Mouse (Mus musculus) heart, embryonic 16.5 days (tissue): ENCODE data around the gene Aldh3a1. TPM values are rescaled to one million over a fixed set of nuclear protein-coding genes. Genes with fewer than 3 reads are reported as not detected.
"Not testable (repeated sequence)": the region's sequence is repeated elsewhere in the genome, so short reads cannot be mapped to it uniquely, and the experiment has no call there.

Experiments used
- ATAC-seq: fragments of 200-750 bp; cut with Nextera tagmentation; replicated peaks from 2 replicates; pipeline ENCODE4 v1.8.0; 2017; ENCODE audit warnings: moderate number of reproducible peaks; ENCODE audit not compliant: insufficient read depth, low FRiP score; ENCODE audit errors: extremely low read depth
- H3K27ac ChIP-seq: fragments of 300-500 bp; sonication (generic); 2 replicates; pipeline ENCODE4 v1.5.1; 2014; ENCODE audit warnings: mild to moderate bottlenecking, low read length, control low read depth, moderate library complexity
- H3K27me3 ChIP-seq: fragments of 300-500 bp; sonication (generic); 2 replicates; pipeline ENCODE4 v1.6.1; 2014; ENCODE audit warnings: low read length, mixed read lengths; ENCODE audit not compliant: control insufficient read depth, insufficient read depth
- H3K36me3 ChIP-seq: fragments of 300-500 bp; sonication (generic); 2 replicates; pipeline ENCODE4 v1.6.1; 2014; ENCODE audit not compliant: control insufficient read depth, insufficient read depth
- H3K4me1 ChIP-seq: fragments of 300-500 bp; sonication (generic); 2 replicates; pipeline ENCODE4 v1.6.1; 2014; ENCODE audit warnings: low read length, mixed read lengths; ENCODE audit not compliant: control insufficient read depth, insufficient read depth
- H3K4me2 ChIP-seq: fragments of 300-500 bp; sonication (generic); 2 replicates; pipeline ENCODE4 v1.6.1; 2014; ENCODE audit warnings: low read depth, mild to moderate bottlenecking, control low read depth, low read length
- H3K4me3 ChIP-seq: fragments of 300-500 bp; sonication (generic); 2 replicates; pipeline ENCODE4 v1.5.1; 2014; ENCODE audit warnings: mild to moderate bottlenecking, control low read depth, low read length
- H3K9ac ChIP-seq: fragments of 300-500 bp; sonication (generic); 2 replicates; pipeline ENCODE4 v1.6.1; 2014; ENCODE audit warnings: low read length, control low read depth
- H3K9me3 ChIP-seq: fragments of 300-500 bp; sonication (generic); replicated peaks from 2 replicates; pipeline ENCODE4 v1.6.1; 2016; ENCODE audit warnings: low read length; ENCODE audit not compliant: control insufficient read depth
- WGBS: fragments of 180-500 bp; shearing (Covaris S2); extraction: QIAGEN DNeasy Blood & Tissue Kit; methylation state at CpG from one replicate; pipeline ENCODE4 v1.1.7; 2014; 5-methylcytosine and 5-hydroxymethylcytosine counted together
- polyA plus RNA-seq: library from polyadenylated mRNA; unstranded; fragments of >200 nt; fragmentation: Nextera tagmentation; extraction: Ambion mirVana; gene quantifications from 2 replicates; pipeline ENCODE4 v1.2.1, GENCODE M21; 2015

Aldh3a1 gene
- polyA plus RNA-seq, 1 experiment from 2014 or later = 0.39 TPM

GRCm38 (mm10) chr11:61170184-61170583 is 37.2 kb upstream of the Aldh3a1 start:
- H3K4me2 ChIP-seq = no peak overlapping the region
- WGBS = 72% methylated on average over 5 of the region's 5 CpGs
- no peak overlapping the region for H3K9ac ChIP-seq
- no peaks in the 10 kb centered on the region for H3K27me3 ChIP-seq
- no peak overlapping the region for H3K27ac ChIP-seq
- H3K36me3 ChIP-seq = peaks cover 18% of the 10 kb centered on the region
- ATAC-seq = no peak
- no peak overlapping the region for H3K4me3 ChIP-seq
- peaks cover 16% of the 10 kb centered on the region for H3K4me1 ChIP-seq
- no peaks in the 10 kb centered on the region for H3K9me3 ChIP-seq

DNA sequence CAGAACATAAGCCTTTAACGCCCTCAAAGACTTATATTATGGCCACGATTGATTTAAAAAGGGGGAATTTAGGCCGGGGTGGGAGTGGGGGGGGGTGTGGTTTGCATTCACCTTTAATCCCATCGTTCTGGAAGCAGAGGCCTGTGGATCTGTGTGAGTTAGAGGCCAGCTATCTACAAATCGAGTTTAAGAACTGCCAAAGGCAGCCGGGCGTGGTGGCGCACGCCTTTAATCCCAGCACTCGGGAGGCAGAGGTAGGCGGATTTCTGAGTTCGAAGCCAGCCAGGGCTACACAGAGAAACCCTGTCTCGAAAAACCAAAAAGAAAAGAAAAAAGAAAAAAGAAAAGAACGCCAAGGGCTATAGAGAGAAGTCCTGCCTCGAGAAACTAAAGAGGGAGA is 33.9 kb upstream of the Aldh3a1 start:
- 34% methylated on average over 15 of the region's 15 CpGs for whole genome bisulfite sequencing
- Histone ChIP-seq H3K9ac (peak overlapping the region; percentile 38; the same call in 1 of the 2 replicates), H3K4me2 (peak overlapping the region; percentile 76), H3K4me3 (peak overlapping the region; percentile 82), H3K4me1 (peaks cover 16% of the 10 kb centered on the region)
- not testable (repeated sequence) for H3K27ac ChIP-seq, H3K27me3 ChIP-seq, H3K36me3 ChIP-seq, H3K9me3 ChIP-seq, ATAC-seq

GRCm38 (mm10) chr11:61174291-61174820 is 33.0 kb upstream of the Aldh3a1 start:
- WGBS = under 1% methylated on average over 28 of the region's 28 CpGs
- H3K27me3 ChIP-seq = no peaks in the 10 kb centered on the region
- peak; percentile 28; the same call in 1 of the 2 replicates for ATAC-seq
- H3K4me3 ChIP-seq = peak overlapping the region; percentile 82
- H3K36me3 ChIP-seq = no peaks in the 10 kb centered on the region
- H3K27ac ChIP-seq = peak overlapping the region; percentile 94
- H3K4me1 ChIP-seq = peaks cover 13% of the 10 kb centered on the region
- peak overlapping the region; percentile 76 for H3K4me2 ChIP-seq
- H3K9ac ChIP-seq = peak overlapping the region; percentile 94
- no peaks in the 10 kb centered on the region for H3K9me3 ChIP-seq

DNA sequence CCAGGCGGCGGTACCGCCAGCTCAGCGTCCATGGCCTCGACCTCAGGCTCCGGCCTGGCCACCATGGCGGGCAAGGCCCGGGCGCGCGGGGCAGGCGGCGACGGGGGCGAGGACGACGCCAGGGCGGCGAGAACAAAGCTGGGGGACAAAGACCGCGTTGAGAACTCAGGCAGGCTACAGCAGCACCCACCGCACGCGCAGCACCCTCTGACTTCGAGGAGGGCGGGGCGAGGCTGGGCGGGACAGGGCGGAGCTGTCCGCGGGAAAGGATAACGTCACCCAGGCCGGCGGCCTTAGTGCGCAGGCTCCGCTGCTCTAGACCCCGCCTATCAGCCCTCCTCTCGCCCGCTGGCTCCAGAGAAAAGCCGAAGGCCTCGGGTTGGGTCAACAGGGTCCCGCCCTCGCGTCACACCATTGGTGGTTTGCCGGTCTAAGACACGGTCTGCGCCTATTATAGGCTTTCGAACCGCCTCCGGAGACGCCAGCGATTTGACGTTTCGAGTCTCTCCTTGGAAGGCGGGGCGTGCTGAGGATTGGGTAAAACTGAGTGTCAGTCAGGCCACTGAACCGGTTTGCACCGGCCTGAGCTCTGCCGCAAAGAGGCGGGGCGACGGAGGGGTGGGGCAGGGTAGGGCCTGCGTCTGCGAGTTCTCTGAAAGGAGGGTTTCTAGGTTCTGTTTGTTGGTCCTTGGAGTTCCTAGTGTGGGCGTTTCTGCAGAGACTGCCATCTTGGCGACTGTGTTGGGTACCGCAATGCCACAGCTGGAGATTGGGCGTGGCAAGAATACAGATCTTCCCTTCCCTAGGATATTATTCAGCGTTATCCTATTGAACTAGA is 32.3 kb upstream of the Aldh3a1 start, which contains the start of gene Usp22:
Gene Usp22 (minus strand): TSS at position 235 of the 838 bp plus-strand sequence.
- WGBS = under 1% methylated on average over 69 of the region's 69 CpGs
- no peaks in the 10 kb centered on the region for H3K36me3 ChIP-seq
- H3K4me2 ChIP-seq = peak within 1 kb of the TSS; percentile 76
- ATAC-seq = peak; percentile 97
- H3K4me3 ChIP-seq = peak within 1 kb of the TSS; percentile 82
- H3K4me1 ChIP-seq = peaks cover 12% of the 10 kb centered on the region
- no peaks in the 10 kb centered on the region for H3K9me3 ChIP-seq
- H3K27ac ChIP-seq = peak within 1 kb of the TSS; percentile 94
- H3K9ac ChIP-seq = peak within 1 kb of the TSS; percentile 94
- H3K27me3 ChIP-seq = no peaks in the 10 kb centered on the region

- H3K9ac ChIP-seq = no peak overlapping the region
Observed at GRCm38 (mm10) chr11:61175778-61176177, 31.6 kb upstream of the Aldh3a1 start.

DNA sequence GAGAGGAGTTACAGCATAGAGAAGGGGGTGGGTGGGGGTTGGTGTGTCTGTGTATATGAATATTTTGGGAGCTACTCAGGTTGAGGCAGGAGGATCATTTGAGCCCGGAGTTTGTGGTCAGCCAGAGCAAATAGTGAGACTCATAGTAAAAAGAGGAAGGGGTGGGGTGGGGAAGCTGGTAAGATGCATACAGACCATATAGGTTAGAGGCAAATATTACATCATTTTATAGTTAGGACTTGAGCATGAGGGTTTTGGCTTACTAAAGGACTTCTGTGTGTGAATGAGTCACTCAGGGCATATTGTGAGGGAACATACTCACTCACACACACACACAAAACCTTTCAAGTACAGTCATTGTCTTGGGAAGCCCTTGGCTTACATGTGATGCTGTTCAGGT is 31.0 kb upstream of the Aldh3a1 start:
- Histone ChIP-seq H3K4me1 (peaks cover 12% of the 10 kb centered on the region), H3K9me3 (no peaks in the 10 kb centered on the region), H3K4me3 (no peak overlapping the region), H3K9ac (no peak overlapping the region), H3K4me2 (no peak overlapping the region), H3K27me3 (no peaks in the 10 kb centered on the region), H3K36me3 (no peaks in the 10 kb centered on the region), H3K27ac (no peak overlapping the region)
- 84% methylated on average over 1 of the region's 1 CpGs for WGBS
- no peak for ATAC-seq

More at GRCm38 (mm10) chr11:61175778-61176177, 31.6 kb upstream of the Aldh3a1 start:
- Histone ChIP-seq H3K27me3 (no peaks in the 10 kb centered on the region), H3K4me1 (peaks cover 12% of the 10 kb centered on the region), H3K9me3 (no peaks in the 10 kb centered on the region), H3K36me3 (no peaks in the 10 kb centered on the region), H3K4me3 (no peak overlapping the region), H3K27ac (no peak overlapping the region), H3K4me2 (no peak overlapping the region)
- no peak for ATAC-seq
- WGBS = 71% methylated on average over 5 of the region's 5 CpGs

- no peak overlapping the region for H3K4me2 ChIP-seq
- no peaks in the 10 kb centered on the region for H3K27me3 ChIP-seq
- 88% methylated on average over 3 of the region's 3 CpGs for WGBS
- H3K9me3 ChIP-seq = no peaks in the 10 kb centered on the region
- H3K9ac ChIP-seq = no peak overlapping the region
- no peaks in the 10 kb centered on the region for H3K36me3 ChIP-seq
- no peaks in the 10 kb centered on the region for H3K4me1 ChIP-seq
- no peak for ATAC-seq
- no peak overlapping the region for H3K4me3 ChIP-seq
- H3K27ac ChIP-seq = no peak overlapping the region
Observed at GRCm38 (mm10) chr11:61180361-61180760, 27.0 kb upstream of the Aldh3a1 start.

- no peaks in the 10 kb centered on the region for H3K36me3 ChIP-seq
- no peak for ATAC-seq
Observed at GRCm38 (mm10) chr11:61181624-61182023, 25.7 kb upstream of the Aldh3a1 start.

DNA sequence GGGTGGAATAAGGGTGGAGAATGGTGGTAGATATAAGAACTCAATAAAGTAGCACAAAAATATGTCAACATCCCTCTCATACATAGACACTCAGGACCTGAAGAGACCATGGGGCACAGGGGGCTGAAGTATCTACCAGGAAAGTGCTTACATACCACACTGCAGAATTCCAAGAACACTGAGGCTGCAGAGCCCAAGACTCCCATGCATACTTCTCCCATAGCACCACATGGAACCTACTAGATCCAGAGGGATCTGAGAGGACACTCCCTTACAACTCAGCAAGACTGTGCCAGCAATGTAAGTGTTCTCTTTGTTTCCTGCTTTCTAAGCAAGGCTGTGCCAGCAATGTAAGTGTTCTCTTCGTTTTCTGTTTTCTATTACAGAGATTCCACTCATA is 23.5 kb upstream of the Aldh3a1 start:
- no peaks in the 10 kb centered on the region for H3K27me3 ChIP-seq
- ATAC-seq = no peak
- no peaks in the 10 kb centered on the region for H3K9me3 ChIP-seq
- no peak overlapping the region for H3K9ac ChIP-seq
- no peak overlapping the region for H3K4me3 ChIP-seq
- H3K4me2 ChIP-seq = no peak overlapping the region
- no peak overlapping the region for H3K27ac ChIP-seq
- H3K36me3 ChIP-seq = no peaks in the 10 kb centered on the region
- 63% methylated on average over 1 of the region's 1 CpGs for WGBS
- H3K4me1 ChIP-seq = no peaks in the 10 kb centered on the region

More at GRCm38 (mm10) chr11:61181624-61182023, 25.7 kb upstream of the Aldh3a1 start:
- Histone ChIP-seq H3K4me2 (no peak overlapping the region), H3K4me1 (no peaks in the 10 kb centered on the region), H3K27me3 (no peaks in the 10 kb centered on the region), H3K4me3 (no peak overlapping the region), H3K9me3 (no peaks in the 10 kb centered on the region), H3K27ac (no peak overlapping the region), H3K9ac (no peak overlapping the region)
